Comparison of ENCODE assay signal across 14 mouse cellular contexts in the genomic region with DNA sequence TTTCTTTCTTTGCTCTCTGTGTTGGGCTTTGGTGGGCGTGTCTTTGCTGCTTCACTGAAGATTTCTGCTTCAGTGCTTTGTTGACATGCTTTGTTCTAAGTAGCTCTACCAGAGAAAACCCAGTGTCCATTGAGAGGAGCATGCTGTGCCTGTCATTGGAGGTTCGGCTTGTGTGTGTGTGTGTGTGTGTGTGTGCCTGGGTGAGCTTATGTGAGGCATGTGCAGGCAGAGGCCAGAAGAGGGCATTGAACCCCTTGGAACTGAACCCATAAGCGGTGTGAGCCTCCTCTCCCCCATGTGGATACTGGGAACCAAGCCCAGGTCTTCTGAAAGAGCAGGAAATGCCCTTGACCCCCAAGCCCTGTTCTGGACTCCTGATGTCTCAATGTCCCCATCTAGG. TPM values are rescaled to one million over a fixed set of nuclear protein-coding genes. Genes with fewer than 3 reads are reported as not detected.
DNase-seq lines count a peak whose midpoint lies in the region; ATAC-seq and TF ChIP-seq lines count a peak whose summit lies in the region.
"Had no signal": no experiment of that assay in that cellular context is flagged by ENCODE, and none has a peak within 500 bp of the region (broad histone marks: within the 10 kb centered on the region; RNA-seq: fewer than 3 reads in every experiment).

No protein-coding gene starts in this region.

- no peaks in the 10 kb centered on the region for H3K79me2 ChIP-seq in liver, adult 2 months (ENCODE audit: control insufficient read depth, insufficient read depth, low read length)

- H3K4me3 ChIP-seq in forebrain, embryonic 14.5 days (ENCODE audit: low read depth, low read length): no peak overlapping the region
- no peak overlapping the region for H3K4me3 ChIP-seq in forebrain, embryonic 16.5 days (replicated peaks; ENCODE audit: low read length)
- no peak overlapping the region for H3K4me3 ChIP-seq in liver, adult 2 months (ENCODE audit: insufficient read depth, low read depth, low read length)
- H3K4me3 ChIP-seq in liver, embryonic 12.5 days: no peak overlapping the region
- no peak overlapping the region for H3K4me3 ChIP-seq in kidney, adult 2 months (ENCODE audit: insufficient read depth, low read depth, low read length)
- no peak overlapping the region for H3K4me3 ChIP-seq in olfactory bulb, adult 2 months (ENCODE audit: insufficient read depth, low read depth, low read length)
- H3K4me3 ChIP-seq: intestine, embryonic 15.5 days; liver, embryonic 15.5 days; stomach, embryonic 15.5 days had no signal

- H3K27me3 ChIP-seq in forebrain, embryonic 14.5 days (replicated peaks; ENCODE audit: control insufficient read depth, insufficient read depth, low read length): no peaks in the 10 kb centered on the region
- no peaks in the 10 kb centered on the region for H3K27me3 ChIP-seq in forebrain, embryonic 16.5 days (replicated peaks; ENCODE audit: control insufficient read depth, insufficient read depth, low read length)
- no peaks in the 10 kb centered on the region for H3K27me3 ChIP-seq in liver, adult 2 months (ENCODE audit: control insufficient read depth, insufficient read depth, low read length)
- H3K27me3 ChIP-seq in liver, embryonic 12.5 days (replicated peaks): peaks cover 27% of the 10 kb centered on the region
- H3K27me3 ChIP-seq in kidney, adult 2 months (replicated peaks; ENCODE audit: control insufficient read depth, insufficient read depth, low read length): no peaks in the 10 kb centered on the region
- H3K27me3 ChIP-seq: intestine, embryonic 15.5 days; liver, embryonic 15.5 days; stomach, embryonic 15.5 days had no signal

- peak; percentile 44 for DNase-seq in forebrain, embryonic 14.5 days (ENCODE audit: low spot score)
- DNase-seq in liver, adult 2 months (ENCODE audit: extremely low read depth, low read depth, low spot score): peak; percentile 45
- DNase-seq in kidney, adult 2 months: peak; percentile 72
- DNase-seq in c-Kit-positive CD71-positive TER-119-positive erythroid progenitor cells, embryonic 14.5 days (ENCODE audit: low spot score): no peak
- no peak for DNase-seq in gastrocnemius, postnatal 25 days
- DNase-seq: adrenal gland, adult 8-10 months had no signal

- peaks cover 19% of the 10 kb centered on the region for H3K4me1 ChIP-seq in forebrain, embryonic 14.5 days (ENCODE audit: control insufficient read depth, insufficient read depth, low read length)
- peaks cover 36% of the 10 kb centered on the region for H3K4me1 ChIP-seq in forebrain, embryonic 16.5 days (replicated peaks; ENCODE audit: control insufficient read depth, insufficient read depth, low read length)
- 0 out of 2 replicates have a peak, but pooled peaks cover under 1% of the 10 kb centered on the region for H3K4me1 ChIP-seq in liver, adult 2 months (ENCODE audit: control insufficient read depth, insufficient read depth, low read length)
- peaks cover 20% of the 10 kb centered on the region for H3K4me1 ChIP-seq in liver, embryonic 12.5 days
- H3K4me1 ChIP-seq in kidney, adult 2 months (ENCODE audit: control insufficient read depth, insufficient read depth, low read length): peaks cover 18% of the 10 kb centered on the region
- H3K4me1 ChIP-seq in olfactory bulb, adult 2 months (ENCODE audit: control insufficient read depth, insufficient read depth, low read length): peaks cover 73% of the 10 kb centered on the region

- TF ChIP-seq CTCF in liver, adult 2 months (IDR thresholded peaks at IDR 0.05; ENCODE audit: low read depth, low read length): no peak
- TF ChIP-seq CTCF in kidney, adult 2 months (conservative IDR thresholded peaks at IDR 0.05; ENCODE audit: insufficient read depth, insufficient read length, low read depth, low read length): no peak
- TF ChIP-seq CTCF in olfactory bulb, adult 2 months (IDR thresholded peaks at IDR 0.05; ENCODE audit: insufficient read depth, low read depth, low read length): no peak

- no peak overlapping the region for H3K9ac ChIP-seq in forebrain, embryonic 14.5 days (ENCODE audit: low read length)
- H3K9ac ChIP-seq in forebrain, embryonic 16.5 days (replicated peaks; ENCODE audit: low read depth, low read length): no peak overlapping the region
- H3K9ac ChIP-seq in liver, adult 2 months (ENCODE audit: low read depth, low read length): no peak overlapping the region
- no peak overlapping the region for H3K9ac ChIP-seq in liver, embryonic 12.5 days
- H3K9ac ChIP-seq: intestine, embryonic 15.5 days; liver, embryonic 15.5 days; stomach, embryonic 15.5 days had no signal

- no peak for ATAC-seq in forebrain, embryonic 14.5 days
- ATAC-seq in forebrain, embryonic 16.5 days: no peak
- no peak for ATAC-seq in liver, embryonic 12.5 days
- ATAC-seq: intestine, embryonic 15.5 days had no signal

- 23% methylated on average over 3 of the region's 3 CpGs for WGBS in forebrain, embryonic 14.5 days
- WGBS in forebrain, embryonic 16.5 days: 20% methylated on average over 3 of the region's 3 CpGs
- 71% methylated on average over 3 of the region's 3 CpGs for WGBS in liver, adult 2 months
- 61% methylated on average over 3 of the region's 3 CpGs for WGBS in liver, embryonic 12.5 days (ENCODE audit: insufficient replicate concordance)
- WGBS in kidney, adult 2 months: 53% methylated on average over 3 of the region's 3 CpGs
- WGBS in olfactory bulb, adult 2 months: 18% methylated on average over 3 of the region's 3 CpGs

- 0 out of 2 replicates have a peak, but pooled peaks cover 4% of the 10 kb centered on the region for H3K36me3 ChIP-seq in forebrain, embryonic 14.5 days (ENCODE audit: control insufficient read depth, insufficient read depth, low read length)
- H3K36me3 ChIP-seq in forebrain, embryonic 16.5 days (ENCODE audit: control insufficient read depth, insufficient read depth): no peaks in the 10 kb centered on the region
- H3K36me3 ChIP-seq in liver, adult 2 months (ENCODE audit: control insufficient read depth, insufficient read depth, low read length): no peaks in the 10 kb centered on the region
- H3K36me3 ChIP-seq in liver, embryonic 12.5 days: no peaks in the 10 kb centered on the region
- no peaks in the 10 kb centered on the region for H3K36me3 ChIP-seq in kidney, adult 2 months (ENCODE audit: control insufficient read depth, insufficient read depth, low read length)
- H3K36me3 ChIP-seq: intestine, embryonic 15.5 days; liver, embryonic 15.5 days; stomach, embryonic 15.5 days had no signal

- H3K9me3 ChIP-seq in forebrain, embryonic 14.5 days (replicated peaks; ENCODE audit: control insufficient read depth, low read length): no peaks in the 10 kb centered on the region
- no peaks in the 10 kb centered on the region for H3K9me3 ChIP-seq in forebrain, embryonic 16.5 days (ENCODE audit: control insufficient read depth, low read length)
- no peaks in the 10 kb centered on the region for H3K9me3 ChIP-seq in liver, embryonic 12.5 days (replicated peaks)
- H3K9me3 ChIP-seq: intestine, embryonic 15.5 days; liver, embryonic 15.5 days; stomach, embryonic 15.5 days had no signal

- TF ChIP-seq POLR2A in liver, adult 2 months (IDR thresholded peaks at IDR 0.05; ENCODE audit: extremely low read depth, insufficient read depth, low read length): no peak
- no peak for TF ChIP-seq POLR2A in kidney, adult 2 months (IDR thresholded peaks at IDR 0.05; ENCODE audit: low read depth, low read length)
- TF ChIP-seq POLR2A in olfactory bulb, adult 2 months (IDR thresholded peaks at IDR 0.05; ENCODE audit: insufficient read depth, low read depth, low read length): no peak

- no peak overlapping the region for H3K27ac ChIP-seq in forebrain, embryonic 14.5 days (ENCODE audit: low read depth, low read length)
- no peak overlapping the region for H3K27ac ChIP-seq in forebrain, embryonic 16.5 days (ENCODE audit: low read length)
- H3K27ac ChIP-seq in liver, adult 2 months (replicated peaks; ENCODE audit: insufficient read depth, low read depth, low read length): no peak overlapping the region
- H3K27ac ChIP-seq in liver, embryonic 12.5 days: no peak overlapping the region
- H3K27ac ChIP-seq in kidney, adult 2 months (ENCODE audit: insufficient read depth, low read depth, low read length): no peak overlapping the region
- peak overlapping the region; percentile 96 for H3K27ac ChIP-seq in olfactory bulb, adult 2 months (ENCODE audit: insufficient read depth, low read depth, low read length)
- H3K27ac ChIP-seq: intestine, embryonic 15.5 days; liver, embryonic 15.5 days; stomach, embryonic 15.5 days had no signal

- no peak overlapping the region for H3K4me2 ChIP-seq in forebrain, embryonic 14.5 days (ENCODE audit: low read length)
- no peak overlapping the region for H3K4me2 ChIP-seq in forebrain, embryonic 16.5 days (ENCODE audit: low read length)
- H3K4me2 ChIP-seq in liver, embryonic 12.5 days: no peak overlapping the region
- H3K4me2 ChIP-seq: intestine, embryonic 15.5 days; liver, embryonic 15.5 days; stomach, embryonic 15.5 days had no signal

RNA-seq across cellular contexts. Expression of a gene that starts 7.8 kb away (rescaled TPM):
- 95.2 and 109 TPM in 2 replicates for polyA plus RNA-seq in forebrain, embryonic 14.5 days (2014; fragmentation: Nextera tagmentation; extraction: Ambion mirVana)
- 112 and 119 TPM in 2 replicates for polyA plus RNA-seq in forebrain, embryonic 16.5 days (2015; fragmentation: Nextera tagmentation; extraction: Ambion mirVana)
- 0.07 and 0.09 TPM in 2 replicates for total RNA-seq in liver, adult 2 months (2014; rRNA removed)
- 0.07 and 0.11 TPM in 2 replicates for polyA plus RNA-seq in liver, adult 2 months (2012; rRNA removed)
- 4.3 and 4.5 TPM in 2 replicates for polyA plus RNA-seq in liver, embryonic 12.5 days (2016; fragmentation: Nextera tagmentation; extraction: Ambion mirVana)
- polyA plus RNA-seq in kidney, adult 2 months (2012; rRNA removed): 3.5 and 3.9 TPM in 2 replicates
- not detected in 2 replicates for polyA plus RNA-seq in olfactory bulb, adult 2 months (2012; ENCODE audit: insufficient read depth, insufficient read length, low replicate concordance, missing spikeins)
- total RNA-seq in gastrocnemius, postnatal 25 days (2021): 1 to 10 TPM; 4.7 to 4.8 TPM
- total RNA-seq: monocyte, adult 5-6 weeks; neutrophil, adult 5-6 weeks had no signal

Comparison
In these comparisons a context has a peak if more than half of its experiments do, and no peak if none do; other contexts are left out.
1. DNase-seq: peak in forebrain, embryonic 14.5 days (single experiment), liver, adult 2 months (single experiment) and kidney, adult 2 months (single experiment); none in c-Kit-positive CD71-positive TER-119-positive erythroid progenitor cells, embryonic 14.5 days (single experiment) and gastrocnemius, postnatal 25 days (single experiment).